Mouse (Mus musculus): ENCODE measurements around the gene Ttc7. TPM values are rescaled to one million over a fixed set of nuclear protein-coding genes. Genes with fewer than 3 reads are reported as not detected.

Gene Ttc7
- total and polyA plus RNA-seq, 3 experiments: 22.8 to 42.4 TPM; not detected in 1

DNA sequence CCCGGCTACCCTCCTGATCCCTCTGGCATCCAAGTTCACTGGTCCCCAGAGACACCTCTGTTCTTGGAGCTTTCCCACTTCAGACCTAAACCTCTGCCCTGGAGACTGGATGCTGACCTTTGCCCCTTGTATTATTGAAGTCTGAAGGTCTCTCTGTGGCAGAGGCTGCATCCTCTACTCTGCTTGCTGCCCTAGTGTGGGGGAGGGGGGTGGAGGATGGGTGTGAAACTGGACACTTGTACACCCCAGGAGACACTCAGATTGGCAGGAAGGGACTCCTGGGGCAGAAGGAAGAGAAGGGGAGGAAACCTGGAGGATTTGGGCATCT lies 70.2 kb downstream of the Ttc7 start:
- TF ChIP-seq NRF1 (IDR thresholded peaks at IDR 0.05; ENCODE audit: insufficient read depth, low read depth, low read length, poor library complexity, severe bottlenecking) (no peak), JUND (IDR thresholded peaks at IDR 0.05; ENCODE audit: low read depth, low read length) (no peak), POLR2AphosphoS2 (IDR thresholded peaks at IDR 0.05; ENCODE audit: low read length) (no peak), CHD1 (IDR thresholded peaks at IDR 0.05; ENCODE audit: low read depth, low read length) (no peak), MAX (IDR thresholded peaks at IDR 0.05; ENCODE audit: low read length) (no peak), ZKSCAN1 (IDR thresholded peaks at IDR 0.05; ENCODE audit: low read depth, low read length) (no peak), GABPA (IDR thresholded peaks at IDR 0.05; ENCODE audit: low read depth, low read length) (no peak), TAL1 (IDR thresholded peaks at IDR 0.05; ENCODE audit: low read length) (no peak)
- Histone ChIP-seq H3K9ac (ENCODE audit: control insufficient read depth, low read depth, low read length, poor library complexity, severe bottlenecking) (no peak overlapping the region), H3K27ac (ENCODE audit: control insufficient read depth, low read depth, low read length) (no peak overlapping the region), H3K4me1 (ENCODE audit: control insufficient read depth in 1 of 2, insufficient read depth in 2 of 2, low read length in 2 of 2) (no peaks in the 10 kb centered on the region; a peak in 2 of 4 replicates), H3K79me2 (ENCODE audit: control insufficient read depth, insufficient read depth, low read length, poor library complexity) (no peaks in the 10 kb centered on the region), H3K9me3 (replicated peaks; ENCODE audit: insufficient read depth, low read length) (no peaks in the 10 kb centered on the region), H3K27me3 (ENCODE audit: control insufficient read depth in 1 of 2, insufficient read depth in 2 of 2, low read length in 2 of 2) (no peaks in the 10 kb centered on the region), H3K36me3 (ENCODE audit: control insufficient read depth in 1 of 2, insufficient read depth in 2 of 2, low read length in 2 of 2) (no peaks in the 10 kb centered on the region; a peak in 2 of 4 replicates), H3K4me3 (ENCODE audit: control insufficient read depth in 1 of 2, insufficient read depth in 1 of 2, low read depth in 2 of 2, low read length in 2 of 2) (no peak overlapping the region)
- DNase-seq (ENCODE audit: low read depth, low spot score): no peak

DNA sequence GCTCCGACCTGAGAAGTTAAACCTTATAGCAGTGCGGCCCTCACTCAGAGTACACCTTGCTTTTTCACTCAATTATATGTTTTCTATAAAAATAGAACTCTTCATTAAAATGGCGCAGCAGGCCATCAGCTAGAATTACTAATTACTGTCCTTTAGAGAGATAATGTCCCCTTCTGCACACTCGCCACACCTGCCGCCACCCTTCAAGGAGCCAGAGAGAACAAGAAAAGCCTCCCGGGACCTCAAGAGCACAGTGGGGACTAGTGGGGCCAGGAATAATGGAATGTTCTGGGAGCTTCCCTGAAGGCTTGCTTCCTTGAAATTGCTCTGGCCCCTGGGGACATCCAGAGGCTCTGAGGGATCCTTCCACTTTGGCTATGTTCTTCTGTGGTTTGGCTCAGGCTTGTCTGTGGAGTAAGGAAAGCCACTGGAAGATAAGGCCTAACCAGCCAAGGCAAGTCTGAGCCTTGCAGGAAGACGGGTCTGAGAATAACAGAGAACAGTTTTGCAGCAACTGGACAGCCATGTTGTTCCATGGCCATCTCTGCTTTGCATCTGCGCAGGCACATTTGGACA lies 71.1 kb downstream of the Ttc7 start:
- Histone ChIP-seq H3K4me3 (ENCODE audit: control insufficient read depth in 1 of 2, insufficient read depth in 1 of 2, low read depth in 2 of 2, low read length in 2 of 2) (no peak overlapping the region), H3K36me3 (ENCODE audit: control insufficient read depth in 1 of 2, insufficient read depth in 2 of 2, low read length in 2 of 2) (no peaks in the 10 kb centered on the region; a peak in 2 of 4 replicates), H3K4me1 (ENCODE audit: control insufficient read depth in 1 of 2, insufficient read depth in 2 of 2, low read length in 2 of 2) (no peaks in the 10 kb centered on the region; a peak in 2 of 4 replicates), H3K79me2 (ENCODE audit: control insufficient read depth, insufficient read depth, low read length, poor library complexity) (no peaks in the 10 kb centered on the region), H3K9ac (ENCODE audit: control insufficient read depth, low read depth, low read length, poor library complexity, severe bottlenecking) (no peak overlapping the region), H3K27me3 (ENCODE audit: control insufficient read depth in 1 of 2, insufficient read depth in 2 of 2, low read length in 2 of 2) (no peaks in the 10 kb centered on the region), H3K9me3 (replicated peaks; ENCODE audit: insufficient read depth, low read length) (no peaks in the 10 kb centered on the region), H3K27ac (ENCODE audit: control insufficient read depth, low read depth, low read length) (no peak overlapping the region)
- no peak for DNase-seq (ENCODE audit: low read depth, low spot score)
- TF ChIP-seq POLR2AphosphoS5 (IDR thresholded peaks at IDR 0.05; ENCODE audit: borderline replicate concordance, low read depth, low read length) (no peak), GABPA (IDR thresholded peaks at IDR 0.05; ENCODE audit: low read depth, low read length) (no peak), HCFC1 (IDR thresholded peaks at IDR 0.05; ENCODE audit: low read depth, low read length) (no peak), MYC (IDR thresholded peaks at IDR 0.05; ENCODE audit: low read depth, low read length) (no peak)

DNA sequence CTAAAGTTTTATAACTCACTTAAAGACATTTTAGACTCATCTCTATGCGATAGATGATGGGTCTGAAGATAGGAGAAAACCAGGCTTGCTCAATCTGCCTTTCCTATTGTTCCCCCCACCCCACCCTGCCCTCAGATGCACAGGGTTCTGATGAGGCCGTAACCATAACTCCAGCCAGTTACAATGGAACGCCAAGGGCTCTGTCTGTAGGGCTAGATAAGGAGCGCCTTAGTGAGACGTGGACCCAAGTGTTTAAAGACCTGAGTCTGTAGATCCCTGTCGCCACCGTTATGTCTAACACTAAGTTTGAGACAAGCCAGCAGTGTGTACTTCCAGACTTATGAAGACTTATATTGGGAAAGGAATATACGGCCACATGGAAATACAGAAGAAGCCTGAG lies 72.8 kb downstream of the Ttc7 start:
- DNase-seq (ENCODE audit: low read depth, low spot score): no peak
- Histone ChIP-seq H3K9ac (ENCODE audit: control insufficient read depth, low read depth, low read length, poor library complexity, severe bottlenecking) (no peak overlapping the region), H3K4me3 (ENCODE audit: control insufficient read depth in 1 of 2, insufficient read depth in 1 of 2, low read depth in 2 of 2, low read length in 2 of 2) (no peak overlapping the region), H3K4me1 (ENCODE audit: control insufficient read depth in 1 of 2, insufficient read depth in 2 of 2, low read length in 2 of 2) (no peaks in the 10 kb centered on the region; a peak in 2 of 4 replicates), H3K27ac (ENCODE audit: control insufficient read depth, low read depth, low read length) (no peak overlapping the region), H3K36me3 (ENCODE audit: control insufficient read depth in 1 of 2, insufficient read depth in 2 of 2, low read length in 2 of 2) (peaks cover 0 to 2% of the 10 kb centered on the region in 2 experiments; a peak in 2 of 4 replicates), H3K27me3 (ENCODE audit: control insufficient read depth in 1 of 2, insufficient read depth in 2 of 2, low read length in 2 of 2) (no peaks in the 10 kb centered on the region), H3K9me3 (replicated peaks; ENCODE audit: insufficient read depth, low read length) (no peaks in the 10 kb centered on the region), H3K79me2 (ENCODE audit: control insufficient read depth, insufficient read depth, low read length, poor library complexity) (no peaks in the 10 kb centered on the region)
- TF ChIP-seq JUND (IDR thresholded peaks at IDR 0.05; ENCODE audit: low read depth, low read length) (no peak), MAFK (IDR thresholded peaks at IDR 0.05; ENCODE audit: borderline replicate concordance, low read depth, low read length) (no peak), ZKSCAN1 (IDR thresholded peaks at IDR 0.05; ENCODE audit: low read depth, low read length) (no peak)

Data from MEL (cell line).